Mouse (Mus musculus): ENCODE measurements around the gene Tmeff2. TPM values are rescaled to one million over a fixed set of nuclear protein-coding genes. Genes with fewer than 3 reads are reported as not detected.

Gene Tmeff2
- polyA plus RNA-seq (2012; rRNA removed) = 40.6 and 43.5 TPM in 2 replicates

GRCm38 (mm10) chr1:50900386-50900785, at the start of gene Tmeff2:
Tmeff2 (plus strand) TSS chr1:50900647.

